Comparison of ENCODE assay signal across 10 mouse cellular contexts in genomic region chr7:99161529-99161928, GRCm38 (mm10). TPM values are rescaled to one million over a fixed set of nuclear protein-coding genes. Genes with fewer than 3 reads are reported as not detected.
DNase-seq lines count a peak whose midpoint lies in the region; ATAC-seq and TF ChIP-seq lines count a peak whose summit lies in the region.
"Had no signal": no experiment of that assay in that cellular context is flagged by ENCODE, and none has a peak within 500 bp of the region (broad histone marks: within the 10 kb centered on the region; RNA-seq: fewer than 3 reads in every experiment).

No protein-coding gene starts in this region.

- no peak for TF ChIP-seq CTCF in hindbrain, postnatal 0 days (IDR thresholded peaks at IDR 0.05; ENCODE audit: low read depth)

- intact Hi-C loops in left cerebral cortex, postnatal 14 days (cut with DNase I), result no loop called here

- no peak overlapping the region for H3K4me3 ChIP-seq in hindbrain, embryonic 10.5 days
- H3K4me3 ChIP-seq in hindbrain, postnatal 0 days (ENCODE audit: low read length), result no peak overlapping the region
- no peak overlapping the region for H3K4me3 ChIP-seq in midbrain, embryonic 13.5 days (replicated peaks)
- H3K4me3 ChIP-seq in forebrain, embryonic 15.5 days, result no peak overlapping the region
- H3K4me3 ChIP-seq: embryonic facial prominence, embryonic 12.5 days; megakaryocyte, embryonic 14.5 days had no signal

- peak; percentile 29 for DNase-seq in hindbrain, embryonic 10.5 days (ENCODE audit: low spot score)
- no peak for DNase-seq in hindbrain, postnatal 0 days (ENCODE audit: low spot score)
- peak; percentile 70 for DNase-seq in gastrocnemius, postnatal 25 days
- DNase-seq in kidney, adult 8-10 months, result peak; percentile 94
- no peak for DNase-seq in left cerebral cortex, postnatal 14 days (ENCODE audit: low spot score in 2 of 2)
- no peak for DNase-seq in lung, adult 18-20 months

- H3K4me2 ChIP-seq in hindbrain, postnatal 0 days (ENCODE audit: low read depth, low read length), result no peak overlapping the region
- no peak overlapping the region for H3K4me2 ChIP-seq in midbrain, embryonic 13.5 days (replicated peaks)
- no peak overlapping the region for H3K4me2 ChIP-seq in forebrain, embryonic 15.5 days (replicated peaks)
- H3K4me2 ChIP-seq: embryonic facial prominence, embryonic 12.5 days had no signal

- ATAC-seq in hindbrain, postnatal 0 days, result no peak
- ATAC-seq in midbrain, embryonic 13.5 days, result peak; percentile 17; the same call in 1 of the 2 replicates
- no peak for ATAC-seq in forebrain, embryonic 15.5 days (replicated peaks)

- H3K36me3 ChIP-seq in hindbrain, embryonic 10.5 days, result no peaks in the 10 kb centered on the region
- H3K36me3 ChIP-seq in hindbrain, postnatal 0 days (ENCODE audit: insufficient read depth, low read length), result no peaks in the 10 kb centered on the region
- no peaks in the 10 kb centered on the region for H3K36me3 ChIP-seq in midbrain, embryonic 13.5 days
- H3K36me3 ChIP-seq in forebrain, embryonic 15.5 days, result no peaks in the 10 kb centered on the region
- H3K36me3 ChIP-seq: embryonic facial prominence, embryonic 12.5 days had no signal

- 40% methylated on average over 4 of the region's 4 CpGs for WGBS in hindbrain, embryonic 10.5 days
- WGBS in hindbrain, postnatal 0 days, result 62% methylated on average over 4 of the region's 4 CpGs
- WGBS in midbrain, embryonic 13.5 days, result 55% methylated on average over 4 of the region's 4 CpGs
- WGBS in forebrain, embryonic 15.5 days, result 63% methylated on average over 4 of the region's 4 CpGs

- no peaks in the 10 kb centered on the region for H3K9me3 ChIP-seq in hindbrain, embryonic 10.5 days
- no peaks in the 10 kb centered on the region for H3K9me3 ChIP-seq in hindbrain, postnatal 0 days (ENCODE audit: low read length)
- no peaks in the 10 kb centered on the region for H3K9me3 ChIP-seq in midbrain, embryonic 13.5 days
- H3K9me3 ChIP-seq in forebrain, embryonic 15.5 days, result no peaks in the 10 kb centered on the region
- H3K9me3 ChIP-seq: embryonic facial prominence, embryonic 12.5 days; megakaryocyte, embryonic 14.5 days had no signal

- H3K9ac ChIP-seq in hindbrain, postnatal 0 days (replicated peaks; ENCODE audit: low read length), result no peak overlapping the region; the same call in 1 of the 2 replicates
- H3K9ac ChIP-seq in midbrain, embryonic 13.5 days (replicated peaks), result no peak overlapping the region
- no peak overlapping the region for H3K9ac ChIP-seq in forebrain, embryonic 15.5 days (replicated peaks)
- H3K9ac ChIP-seq: embryonic facial prominence, embryonic 12.5 days had no signal

- peaks cover 35% of the 10 kb centered on the region for H3K4me1 ChIP-seq in hindbrain, embryonic 10.5 days (replicated peaks)
- H3K4me1 ChIP-seq in hindbrain, postnatal 0 days (ENCODE audit: insufficient read depth, low read length), result no peaks in the 10 kb centered on the region
- H3K4me1 ChIP-seq in midbrain, embryonic 13.5 days (replicated peaks), result 0 out of 2 replicates have a peak, but pooled peaks cover 6% of the 10 kb centered on the region
- no peaks in the 10 kb centered on the region for H3K4me1 ChIP-seq in forebrain, embryonic 15.5 days

- peak overlapping the region; percentile 2 for H3K27ac ChIP-seq in hindbrain, embryonic 10.5 days
- no peak overlapping the region for H3K27ac ChIP-seq in hindbrain, postnatal 0 days
- no peak overlapping the region for H3K27ac ChIP-seq in midbrain, embryonic 13.5 days
- no peak overlapping the region for H3K27ac ChIP-seq in forebrain, embryonic 15.5 days (replicated peaks)
- H3K27ac ChIP-seq: embryonic facial prominence, embryonic 12.5 days had no signal

- H3K27me3 ChIP-seq in hindbrain, embryonic 10.5 days (ENCODE audit: insufficient read depth, poor library complexity, severe bottlenecking), result no peaks in the 10 kb centered on the region
- no peaks in the 10 kb centered on the region for H3K27me3 ChIP-seq in hindbrain, postnatal 0 days (ENCODE audit: insufficient read depth, low read length)
- no peaks in the 10 kb centered on the region for H3K27me3 ChIP-seq in midbrain, embryonic 13.5 days
- H3K27me3 ChIP-seq in forebrain, embryonic 15.5 days, result no peaks in the 10 kb centered on the region
- H3K27me3 ChIP-seq: embryonic facial prominence, embryonic 12.5 days had no signal

RNA-seq across cellular contexts. Expression of gene Uvrag, which starts 20.6 kb away (rescaled TPM):
- 10.9 and 12.8 TPM in 2 replicates for polyA plus RNA-seq in hindbrain, embryonic 10.5 days (2016; fragmentation: Nextera tagmentation; extraction: Ambion mirVana)
- 17.9 and 36.7 TPM in 2 replicates for total RNA-seq in hindbrain, postnatal 0 days (2014; rRNA removed)
- polyA plus RNA-seq in hindbrain, postnatal 0 days (2015; fragmentation: Nextera tagmentation; extraction: Ambion mirVana), result 16.5 and 17.1 TPM in 2 replicates
- 10 to 100 TPM in 1 of 2 experiments, 1 to 10 TPM in 1; 9.1 to 10.8 TPM for total RNA-seq in gastrocnemius, postnatal 25 days (2021)
- 13.1 and 16.3 TPM in 2 replicates for polyA plus RNA-seq in midbrain, embryonic 13.5 days (2015; fragmentation: Nextera tagmentation; extraction: Ambion mirVana)
- total RNA-seq in left cerebral cortex, postnatal 14 days (2021), result 10 to 100 TPM; 39.4 to 41.7 TPM
- 17.2 and 17.3 TPM in 2 replicates for polyA plus RNA-seq in forebrain, embryonic 15.5 days (2015; fragmentation: Nextera tagmentation; extraction: Ambion mirVana)

RNA-seq across cellular contexts. Expression of gene Dgat2, which starts 21.0 kb away (rescaled TPM):
- 13.1 and 15.0 TPM in 2 replicates for polyA plus RNA-seq in hindbrain, embryonic 10.5 days (2016; fragmentation: Nextera tagmentation; extraction: Ambion mirVana)
- 37.8 TPM in 2 replicates for total RNA-seq in hindbrain, postnatal 0 days (2014; rRNA removed)
- polyA plus RNA-seq in hindbrain, postnatal 0 days (2015; fragmentation: Nextera tagmentation; extraction: Ambion mirVana), result 28.3 and 29.9 TPM in 2 replicates
- total RNA-seq in gastrocnemius, postnatal 25 days (2021), result 10 to 100 TPM; 34.1 to 57.3 TPM
- polyA plus RNA-seq in midbrain, embryonic 13.5 days (2015; fragmentation: Nextera tagmentation; extraction: Ambion mirVana), result 11.1 and 12.8 TPM in 2 replicates
- 100 to 1,000 TPM in 1 of 2 experiments, 10 to 100 TPM in 1; 89.2 to 100 TPM for total RNA-seq in left cerebral cortex, postnatal 14 days (2021)
- polyA plus RNA-seq in forebrain, embryonic 15.5 days (2015; fragmentation: Nextera tagmentation; extraction: Ambion mirVana), result 14.9 and 15.1 TPM in 2 replicates

Comparison
In these comparisons a context has a peak if more than half of its experiments do, and no peak if none do; other contexts are left out.
1. DNase-seq: peak in hindbrain, embryonic 10.5 days (single experiment), gastrocnemius, postnatal 25 days (single experiment) and kidney, adult 8-10 months (2 of 2); none in hindbrain, postnatal 0 days (single experiment), left cerebral cortex, postnatal 14 days (0 of 2) and lung, adult 18-20 months (0 of 2).